Mouse (Mus musculus) induced T-regulatory cell, adult 2 months (primary cell): ENCODE measurements around the gene Kif5c.

ENCODE experiments used
- DNase-seq: peaks from one replicate; pipeline ENCODE4 v3.0.0-alpha.2; 2012; ENCODE audit warnings: low read depth

The Kif5c gene

DNA sequence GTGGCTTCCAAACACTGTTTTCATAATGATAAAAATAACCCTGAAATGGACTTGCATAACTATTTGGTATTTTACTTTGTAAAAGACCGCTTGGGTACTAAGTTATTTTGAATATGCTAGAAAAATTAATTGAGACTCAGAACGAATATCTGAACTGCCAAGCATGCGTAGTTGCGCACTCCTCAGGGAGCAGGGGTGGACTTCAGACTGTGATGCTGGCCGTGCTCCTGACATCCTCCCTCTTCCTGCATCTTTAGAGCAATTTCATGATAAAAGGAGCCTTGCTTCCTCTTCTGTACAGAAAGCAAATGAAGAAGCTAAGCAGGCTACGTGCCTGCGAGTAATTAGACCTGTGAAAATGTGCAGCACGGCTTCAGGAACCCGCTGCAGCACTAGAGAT, 101.2 kb downstream of the Kif5c start:
- no peak for DNase-seq

DNA sequence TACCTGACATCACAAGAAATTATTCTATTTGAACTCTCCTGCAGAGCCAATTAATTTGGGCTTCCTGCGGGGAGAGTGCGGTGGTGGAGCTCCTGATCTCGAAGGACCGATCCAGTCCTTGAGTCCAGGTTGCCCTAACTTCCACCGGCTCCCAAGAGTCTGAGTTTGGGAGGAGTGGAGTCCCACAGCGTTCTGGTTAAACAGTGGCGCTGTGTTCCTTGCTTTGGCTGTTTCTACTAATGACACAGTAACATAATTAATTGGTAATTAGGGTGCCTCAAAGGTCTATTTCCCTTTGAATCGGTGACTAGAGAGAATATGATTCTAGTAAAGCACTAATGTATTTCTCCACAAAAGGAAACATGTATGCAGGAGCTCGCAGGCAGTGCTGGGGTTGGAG, 103.2 kb downstream of the Kif5c start:
- no peak for DNase-seq

DNA sequence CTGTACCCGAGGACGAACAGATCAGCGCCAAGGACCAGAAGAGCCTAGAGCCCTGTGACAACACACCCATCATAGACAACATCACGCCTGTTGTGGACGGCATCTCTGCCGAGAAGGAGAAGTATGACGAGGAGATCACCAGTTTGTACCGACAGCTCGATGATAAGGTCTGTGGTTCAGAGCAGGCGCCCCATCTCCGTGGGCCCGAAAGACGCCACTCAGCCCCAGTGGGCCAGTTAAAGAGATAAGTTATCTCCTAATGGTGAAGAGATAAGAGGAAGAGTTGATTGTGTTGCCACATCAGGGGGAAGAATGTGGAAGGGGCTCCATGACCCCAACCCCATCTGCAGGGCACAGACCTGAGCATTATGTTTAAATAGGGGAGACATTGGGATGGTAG, 103.9 kb downstream of the Kif5c start:
- no peak for DNase-seq

DNA sequence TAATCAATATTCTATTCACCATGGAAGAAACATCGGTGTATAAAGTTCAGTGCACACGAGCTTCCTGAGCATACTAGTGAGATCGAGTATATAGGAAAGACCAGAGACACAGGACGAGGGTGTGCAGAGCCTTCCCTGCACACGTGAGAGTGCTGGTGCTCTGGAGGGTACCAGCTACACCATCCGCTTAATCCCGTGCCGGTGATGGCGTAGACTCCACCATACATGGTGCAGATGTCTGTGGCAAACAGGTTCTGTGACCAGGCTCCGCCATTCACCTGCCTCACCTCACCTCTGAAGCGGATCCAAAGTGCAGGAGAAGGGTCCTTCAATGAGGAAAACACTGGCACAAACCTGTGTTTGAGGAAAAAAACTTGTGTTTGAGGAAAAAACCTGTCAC, 107.6 kb downstream of the Kif5c start:
- no peak for DNase-seq

DNA sequence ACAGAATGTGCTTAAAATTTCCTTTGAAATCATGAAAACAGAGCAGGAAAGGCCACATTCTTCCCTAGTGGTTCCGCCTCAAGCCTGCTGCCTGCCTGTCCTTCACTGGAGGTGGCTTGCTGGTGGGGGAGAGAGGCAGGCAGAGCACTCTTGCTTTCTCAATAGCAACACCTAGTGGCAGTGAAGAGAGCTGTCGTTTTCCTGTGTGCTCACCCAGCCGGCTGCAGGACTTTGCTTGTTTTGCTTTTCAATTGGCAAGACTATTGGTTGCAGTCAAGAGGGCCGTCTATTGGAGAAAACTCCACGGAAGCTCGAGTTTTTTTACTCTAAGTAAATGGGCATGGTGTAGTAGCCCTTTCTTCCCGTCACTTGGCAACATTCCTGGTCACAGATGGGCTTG, 108.1 kb downstream of the Kif5c start:
- DNase-seq = peak; percentile 67

DNA sequence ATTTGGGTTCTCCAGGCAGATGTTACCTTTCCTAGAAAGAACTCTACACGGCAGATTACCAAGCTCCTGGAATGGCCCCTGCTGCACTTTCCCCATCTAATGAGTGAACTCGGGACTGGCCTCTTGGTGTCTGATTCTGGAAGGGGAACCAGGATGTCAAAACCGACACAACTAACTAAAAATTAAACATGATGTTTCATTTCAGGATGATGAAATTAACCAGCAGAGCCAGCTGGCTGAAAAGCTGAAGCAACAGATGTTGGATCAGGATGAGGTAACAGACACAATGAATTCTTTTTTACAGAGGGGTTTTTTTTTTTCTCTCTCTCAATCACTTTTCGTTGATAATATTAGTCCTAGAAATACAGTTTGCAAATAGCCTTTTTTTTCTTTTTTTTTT, 108.6 kb downstream of the Kif5c start:
- no peak for DNase-seq

DNA sequence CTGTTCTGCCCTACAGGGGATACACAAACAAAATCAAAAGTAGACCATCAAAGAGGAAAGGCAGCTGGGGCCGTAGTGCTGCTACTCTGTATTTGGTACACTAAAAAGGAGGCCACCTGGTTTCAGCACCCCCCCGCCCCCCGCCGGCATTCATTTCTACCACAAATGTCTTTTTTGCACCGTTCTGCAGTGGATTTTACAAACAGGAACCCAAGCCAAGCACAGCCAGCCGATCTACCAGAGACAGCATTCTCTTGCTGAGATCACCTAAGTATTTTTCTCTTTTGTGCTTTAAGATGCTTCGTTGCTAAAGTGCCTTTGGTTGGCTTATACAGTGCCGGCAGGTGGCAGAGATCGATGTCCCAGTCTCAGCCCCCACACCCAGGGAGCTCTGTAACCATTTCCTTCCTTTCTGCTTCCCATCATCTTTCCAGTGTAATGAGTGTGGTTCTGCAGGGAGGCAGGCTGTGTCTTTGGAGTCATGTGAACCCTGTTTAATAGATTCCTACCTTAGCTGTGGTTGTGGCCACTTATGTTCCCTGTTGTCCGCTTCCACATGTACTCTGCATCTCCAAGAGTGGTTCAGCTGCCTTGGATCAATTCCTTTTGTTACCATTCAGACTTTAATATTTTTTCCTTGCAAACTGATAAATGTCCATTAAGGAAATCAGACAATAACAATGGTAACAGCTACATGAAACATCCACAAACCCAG, 110.0 kb downstream of the Kif5c start:
- no peak for DNase-seq

DNA sequence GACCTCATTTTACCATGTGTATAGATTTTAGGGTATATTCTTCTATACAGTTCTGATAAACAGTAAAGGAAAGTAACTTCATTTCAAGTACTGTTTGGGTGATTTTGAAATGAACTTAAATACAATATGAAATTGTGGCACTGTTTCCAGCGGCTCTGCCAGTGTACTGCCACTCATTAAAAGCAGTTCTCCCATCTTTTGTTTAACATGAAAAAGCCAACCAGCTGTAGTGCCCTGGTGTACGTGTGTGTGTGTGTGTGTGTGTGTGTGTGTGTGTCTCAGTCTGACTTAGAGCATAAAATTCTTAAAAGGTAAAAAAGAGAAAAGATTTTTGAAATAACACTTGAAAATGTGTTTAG, 110.5 kb downstream of the Kif5c start:
- no peak for DNase-seq

DNA sequence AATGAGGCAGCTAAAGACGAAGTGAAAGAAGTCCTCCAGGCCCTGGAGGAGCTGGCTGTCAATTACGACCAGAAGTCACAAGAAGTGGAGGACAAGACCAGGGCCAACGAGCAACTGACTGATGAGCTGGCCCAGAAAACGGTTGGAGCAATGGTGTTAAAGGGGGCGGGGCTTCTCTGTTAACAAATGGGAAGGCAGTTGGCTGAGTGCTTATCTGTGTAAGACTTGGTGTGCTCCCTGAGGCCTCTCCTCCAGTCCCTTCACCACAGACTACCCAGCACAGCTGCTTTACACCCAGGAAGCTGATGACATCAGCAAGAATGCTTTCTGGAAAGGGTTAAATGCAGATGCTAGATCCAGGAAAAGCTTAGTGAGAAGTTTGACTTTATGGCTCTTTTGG, 111.1 kb downstream of the Kif5c start:
- no peak for DNase-seq

DNA sequence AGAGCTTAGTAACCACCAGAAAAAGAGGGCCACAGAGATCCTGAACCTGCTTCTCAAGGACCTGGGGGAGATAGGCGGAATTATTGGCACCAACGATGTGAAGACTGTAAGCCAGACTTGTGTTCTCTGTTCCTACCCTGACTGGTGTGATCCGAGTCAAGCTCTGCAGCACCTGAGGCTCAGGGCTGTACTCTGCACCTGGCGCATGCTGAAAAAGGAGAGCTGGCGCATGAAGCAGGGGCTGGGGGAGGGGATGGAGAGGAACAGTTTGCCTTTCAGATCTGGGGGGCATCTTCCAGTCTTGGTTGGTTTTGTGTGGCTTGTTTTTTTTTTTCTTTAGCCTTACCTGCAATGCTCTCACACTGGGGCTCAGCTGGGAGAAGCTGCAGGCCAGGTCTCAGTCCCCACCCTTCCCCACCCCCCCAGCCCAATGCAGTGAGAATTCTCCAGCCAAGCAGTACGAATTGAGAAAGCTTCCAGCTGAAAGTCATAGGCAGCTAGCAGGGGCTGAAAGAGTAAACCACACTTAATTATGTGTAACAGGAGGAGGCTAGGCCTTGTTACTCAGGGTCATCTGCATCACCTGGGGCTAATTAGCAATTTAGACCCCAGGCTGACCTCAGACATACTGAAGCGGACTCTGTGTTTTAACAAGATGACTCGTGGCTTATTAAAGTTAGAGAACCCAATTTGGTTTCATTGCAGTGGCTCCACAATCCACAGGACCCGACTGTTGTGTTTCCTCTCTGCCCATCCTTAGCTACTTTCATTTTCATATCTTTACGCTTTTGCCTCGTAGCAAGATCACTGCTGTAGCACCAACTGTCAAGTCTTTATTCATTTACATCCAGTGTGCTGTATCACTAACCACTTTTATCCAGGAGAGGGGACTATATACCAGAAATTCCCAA, 113.9 kb downstream of the Kif5c start:
- peak; percentile 26 for DNase-seq

DNA sequence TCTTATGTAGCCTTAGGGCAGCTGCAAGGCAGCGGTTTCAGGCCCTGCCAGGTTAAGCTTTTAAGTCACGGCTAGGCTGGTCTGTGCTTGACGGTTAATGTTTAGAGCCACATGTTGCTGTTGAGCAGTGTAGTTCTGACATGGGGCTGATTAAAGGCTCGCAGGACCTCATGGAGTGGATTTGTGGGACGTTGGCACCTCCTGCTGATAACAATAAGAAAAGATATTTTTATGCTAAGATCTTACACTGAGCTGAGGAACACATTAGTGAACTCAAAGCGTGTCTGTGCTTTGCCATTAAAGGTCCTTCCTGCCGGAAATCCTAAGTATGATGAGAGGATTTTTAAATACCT, 114.5 kb downstream of the Kif5c start:
- peak; percentile 81 for DNase-seq

DNA sequence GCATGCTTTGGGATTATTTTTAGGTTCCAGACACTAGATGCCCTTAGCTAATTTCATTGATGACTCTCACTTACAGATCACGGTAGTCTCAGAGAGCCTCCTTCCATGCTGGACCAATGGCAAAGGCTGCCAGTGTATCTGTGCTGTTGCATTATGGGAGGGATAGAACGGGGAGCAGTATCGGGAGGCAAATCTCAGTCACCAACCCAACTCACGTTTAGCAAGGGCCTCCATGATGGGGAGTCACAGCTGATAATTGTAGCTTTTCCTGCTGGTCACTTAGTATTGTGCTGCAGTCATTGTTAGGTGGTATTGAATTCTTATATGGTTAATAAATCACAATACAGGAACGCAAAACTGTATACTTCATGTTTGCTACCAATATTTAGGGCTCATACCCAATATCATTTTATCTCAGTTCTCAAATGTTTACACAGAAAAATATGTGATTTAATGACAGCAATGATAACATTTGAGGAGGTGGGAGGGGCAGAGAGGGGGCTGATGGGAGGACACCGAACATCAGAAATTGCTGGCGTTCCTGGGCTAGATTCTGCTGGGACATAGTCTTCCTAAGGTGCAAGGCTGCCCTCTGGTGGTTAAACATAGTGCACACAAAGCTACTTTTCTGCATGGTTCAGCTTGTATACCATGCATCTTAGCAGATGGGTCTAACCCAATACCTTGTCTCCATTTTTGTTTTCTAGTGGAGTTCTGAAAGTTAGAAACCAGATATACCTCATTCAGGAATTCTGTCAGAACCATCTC, 115.1 kb downstream of the Kif5c start:
- DNase-seq = peak; percentile 92

DNA sequence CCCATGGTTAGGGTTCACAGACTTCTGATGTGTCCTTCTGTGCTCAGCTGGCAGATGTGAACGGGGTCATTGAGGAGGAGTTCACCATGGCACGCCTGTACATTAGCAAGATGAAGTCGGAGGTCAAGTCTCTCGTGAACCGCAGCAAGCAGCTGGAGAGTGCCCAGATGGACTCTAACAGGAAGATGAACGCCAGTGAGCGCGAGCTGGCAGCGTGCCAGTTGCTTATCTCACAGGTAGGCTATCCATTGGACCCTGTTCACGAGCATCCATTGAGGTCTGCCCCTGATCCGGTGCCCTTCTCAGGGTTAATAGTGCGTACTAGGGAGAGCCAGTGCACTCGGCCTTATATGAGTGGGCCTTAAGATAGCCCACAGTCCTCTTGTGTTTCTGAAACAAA, 116.3 kb downstream of the Kif5c start:
- no peak for DNase-seq

DNA sequence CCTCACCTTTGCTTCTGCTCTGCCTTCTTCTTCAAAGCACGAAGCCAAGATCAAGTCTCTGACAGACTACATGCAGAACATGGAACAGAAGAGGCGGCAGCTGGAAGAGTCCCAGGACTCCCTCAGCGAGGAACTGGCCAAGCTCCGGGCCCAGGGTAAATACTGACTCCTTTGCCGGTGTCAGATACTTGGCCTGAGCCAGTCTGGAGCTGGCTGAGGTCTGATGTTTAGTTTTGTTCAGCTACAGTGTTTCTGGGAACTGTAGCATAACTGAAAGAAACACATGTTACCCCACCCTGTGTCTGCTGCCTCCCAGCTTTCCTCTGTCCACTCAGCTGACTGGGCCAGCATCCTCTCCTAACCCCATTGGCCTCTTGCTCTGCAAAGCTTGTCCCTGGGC, 119.9 kb downstream of the Kif5c start:
- DNase-seq = no peak

DNA sequence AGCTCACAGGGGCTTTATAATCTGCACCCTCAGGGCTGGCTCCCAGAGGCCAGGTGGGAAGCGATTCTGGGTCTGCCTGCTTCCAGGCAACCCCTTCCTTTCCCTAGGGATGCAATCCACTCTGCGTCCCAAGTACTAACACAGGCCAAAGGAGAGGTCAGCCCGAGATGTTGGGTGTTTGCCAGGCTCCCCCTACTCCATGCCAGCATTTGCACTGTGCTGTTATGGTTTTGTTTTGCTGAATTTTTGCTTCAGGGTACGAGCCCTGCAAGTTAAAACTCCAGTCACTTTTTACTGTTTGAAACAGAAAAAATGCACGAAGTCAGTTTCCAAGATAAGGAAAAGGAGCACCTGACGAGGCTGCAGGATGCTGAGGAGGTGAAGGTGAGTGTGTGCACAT, 121.9 kb downstream of the Kif5c start:
- no peak for DNase-seq

DNA sequence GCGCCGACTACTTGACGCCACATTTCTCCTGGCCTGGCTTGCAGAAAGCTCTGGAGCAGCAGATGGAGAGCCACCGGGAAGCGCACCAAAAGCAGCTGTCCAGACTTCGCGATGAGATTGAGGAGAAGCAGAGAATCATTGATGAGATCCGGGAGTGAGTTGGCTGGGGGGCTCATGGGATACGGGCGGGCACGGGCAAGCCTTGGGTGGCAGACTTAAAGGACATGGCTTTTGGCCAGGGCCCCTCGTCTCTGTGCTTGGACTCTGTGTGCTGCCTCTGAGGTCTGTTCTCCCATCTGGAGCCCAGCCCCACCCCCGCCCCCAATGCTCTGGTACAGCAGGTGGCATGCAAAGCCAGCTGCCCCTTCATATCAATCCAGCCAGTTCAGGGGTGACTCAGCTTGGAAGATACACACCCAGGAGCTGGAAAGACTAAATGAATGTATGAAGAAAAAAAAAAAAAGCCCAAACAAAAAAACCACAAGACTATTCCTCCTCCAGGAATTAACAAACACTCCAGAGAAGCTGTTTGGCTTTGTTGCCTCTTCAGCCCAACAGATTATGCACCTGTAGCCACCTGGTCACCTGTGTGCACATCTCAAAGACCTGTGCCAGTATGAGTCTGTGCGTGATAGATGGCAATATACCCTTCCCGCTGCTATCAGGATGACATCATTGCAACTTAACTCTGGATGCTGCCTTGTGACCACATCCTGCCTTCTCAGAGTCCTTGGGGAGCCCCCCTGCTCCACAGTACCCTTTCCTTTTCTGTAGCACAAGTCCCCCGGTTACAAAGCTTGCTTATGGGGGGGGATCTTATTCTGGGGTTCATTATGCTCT, 123.0 kb downstream of the Kif5c start:
- DNase-seq = peak; percentile 34

DNA sequence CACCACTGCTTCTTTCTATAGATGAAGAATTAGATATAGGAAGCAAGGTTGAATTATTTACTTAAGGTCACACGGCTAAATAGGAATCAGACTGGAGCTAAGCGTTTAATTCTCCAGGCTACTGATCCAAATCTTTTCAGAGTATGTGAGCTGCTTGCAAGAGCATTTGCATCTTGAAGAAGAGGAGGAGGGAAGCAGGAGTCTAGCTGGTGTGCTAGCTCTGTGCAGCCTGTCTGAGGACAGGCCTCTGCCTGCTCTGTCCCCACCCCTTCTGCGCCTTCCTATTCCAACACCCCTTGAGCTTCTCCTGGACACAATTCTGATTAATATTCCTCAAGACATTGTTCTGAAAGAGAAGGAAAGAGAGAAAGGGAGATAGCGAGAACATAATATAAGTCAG, 123.8 kb downstream of the Kif5c start:
- DNase-seq = no peak

DNA sequence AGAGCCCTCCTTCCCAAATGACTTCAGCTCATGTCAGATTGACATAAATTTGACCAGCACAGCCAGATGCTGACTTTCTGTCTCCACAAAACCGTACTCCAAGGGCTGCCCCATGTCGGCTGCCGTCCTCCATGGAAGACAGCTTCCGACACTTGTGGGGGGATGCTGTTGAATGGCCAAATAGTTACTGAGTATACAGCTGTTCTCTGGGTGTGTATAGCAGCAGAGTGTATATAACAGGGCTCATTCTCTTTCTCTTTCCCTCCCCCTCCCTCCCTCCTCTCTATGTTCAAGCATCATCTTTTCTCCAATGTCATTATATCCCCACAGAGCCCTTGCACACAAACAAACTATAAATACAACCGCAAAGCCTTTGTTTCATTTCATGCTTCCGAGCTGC, 124.7 kb downstream of the Kif5c start:
- DNase-seq = no peak

DNA sequence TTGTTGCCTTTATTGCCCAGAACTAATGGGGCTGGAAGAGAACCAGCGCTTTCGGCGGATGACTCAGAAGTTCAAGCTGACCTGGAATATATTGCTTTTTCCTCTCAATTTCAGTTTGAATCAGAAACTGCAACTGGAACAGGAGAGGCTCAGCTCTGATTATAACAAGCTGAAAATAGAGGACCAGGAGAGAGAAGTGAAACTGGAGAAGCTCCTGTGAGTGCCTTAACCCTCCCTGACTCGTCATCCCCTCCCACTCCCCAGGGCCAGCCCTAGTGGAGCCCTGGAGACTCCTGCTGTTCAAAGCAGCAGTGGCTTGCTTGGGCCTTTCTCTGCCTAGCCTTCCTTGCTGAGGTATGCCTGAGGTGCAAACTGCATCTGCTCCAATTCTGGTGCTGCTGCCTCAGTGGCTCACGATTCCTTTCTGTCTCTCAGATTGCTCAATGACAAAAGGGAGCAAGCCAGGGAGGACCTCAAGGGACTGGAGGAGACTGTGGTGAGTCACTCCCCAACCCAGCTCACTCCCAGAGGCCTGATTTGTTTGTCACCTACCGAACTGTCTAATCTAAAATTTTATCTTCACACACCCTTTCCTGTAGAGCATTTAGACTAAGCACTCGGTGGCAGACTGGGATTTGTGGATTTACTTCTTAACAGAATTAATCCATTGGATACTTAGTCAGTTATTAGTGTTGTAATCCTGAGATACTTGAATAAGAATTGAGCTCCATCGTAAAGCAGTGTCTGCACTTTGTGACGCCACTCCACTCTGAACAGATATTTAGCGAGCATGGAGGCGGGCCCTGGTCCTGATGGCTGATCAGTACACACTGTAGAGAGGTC, 125.4 kb downstream of the Kif5c start:
- no peak for DNase-seq

DNA sequence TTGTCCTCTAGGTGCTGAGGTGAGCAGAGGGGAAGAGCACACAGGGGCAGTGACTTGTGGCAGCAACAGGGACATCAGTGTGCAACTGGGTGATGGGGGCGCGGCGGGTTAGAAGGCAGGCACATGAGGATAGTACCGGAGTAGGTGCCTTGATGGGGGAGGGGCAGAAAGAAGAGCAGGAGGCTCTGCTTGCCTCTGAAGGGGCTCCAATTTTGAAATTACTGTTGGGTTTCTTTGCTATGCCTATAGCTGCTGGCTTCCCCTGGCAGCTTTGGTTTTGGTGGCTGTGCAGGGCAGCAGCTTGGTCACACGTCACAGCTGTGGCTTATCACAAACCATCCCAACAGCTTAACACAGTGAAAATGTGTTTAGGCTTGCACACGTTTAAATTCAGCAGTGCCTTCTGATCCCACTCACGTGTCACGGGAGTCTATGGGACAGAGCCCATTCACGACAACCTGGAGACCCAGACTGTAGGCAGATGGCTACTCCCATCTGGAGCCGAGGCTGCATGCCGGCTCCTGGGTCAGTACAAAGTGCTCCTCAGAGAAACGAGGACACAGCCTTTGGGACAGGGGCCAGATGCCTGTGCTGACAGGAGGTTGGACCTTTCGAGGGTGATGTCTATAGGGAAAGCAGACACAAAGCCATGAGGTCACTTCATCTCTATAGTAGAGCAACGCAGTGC, 126.1 kb downstream of the Kif5c start:
- DNase-seq = no peak

DNA sequence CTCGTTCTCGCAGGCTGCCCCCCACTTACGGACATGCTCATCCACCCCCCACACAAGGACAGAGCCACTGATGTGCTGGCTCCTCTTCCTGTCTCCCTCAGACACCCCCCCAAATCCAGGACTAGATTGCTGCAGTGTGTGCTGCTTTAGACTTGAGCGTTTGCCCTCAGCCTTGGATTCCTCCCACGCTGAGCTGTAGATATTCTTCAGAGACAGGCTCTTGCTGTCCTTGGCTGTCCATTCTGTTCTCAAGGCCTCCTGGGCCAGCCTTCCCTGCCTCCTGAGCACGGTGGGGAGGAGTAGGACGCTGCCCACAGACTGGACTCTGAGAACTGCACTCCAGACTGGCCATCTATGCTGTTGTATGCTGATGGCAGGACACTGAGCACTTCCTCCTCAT, 127.8 kb downstream of the Kif5c start:
- no peak for DNase-seq
